Mouse (Mus musculus): Measurements from ENCODE around the gene Dact1. TPM values are rescaled to one million over a fixed set of nuclear protein-coding genes. Genes with fewer than 3 reads are reported as not detected.

Dact1 gene
- polyA plus RNA-seq, 1 experiment: 2.4 TPM

DNA sequence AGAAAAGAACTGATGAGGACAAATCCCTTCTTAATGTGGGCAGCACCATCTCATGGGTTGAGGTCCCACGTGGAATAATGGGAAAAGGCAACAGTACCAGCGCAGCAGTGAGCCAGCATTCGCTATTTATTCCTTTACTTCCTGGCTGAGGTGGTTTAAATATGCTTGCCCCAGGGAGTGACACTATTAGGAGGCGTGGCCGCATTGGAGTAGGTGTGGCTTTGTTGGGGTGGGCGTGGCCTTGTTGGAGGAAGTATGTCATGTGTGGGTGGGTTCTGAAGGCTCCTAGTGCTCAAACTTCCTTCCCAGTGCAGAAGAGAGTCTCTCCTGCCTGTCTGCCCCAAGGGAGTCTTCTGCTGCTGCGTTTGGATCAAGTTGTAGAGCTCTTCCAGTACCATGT is 51.9 kb downstream of the Dact1 start:
- Histone ChIP-seq H3K27ac (replicated peaks; ENCODE audit: low read depth, low read length) (no peak overlapping the region), H3K4me3 (ENCODE audit: insufficient read depth, low read depth, low read length) (no peak overlapping the region), H3K4me1 (ENCODE audit: control insufficient read depth, insufficient read depth, insufficient read length, low read length) (no peaks in the 10 kb centered on the region)

DNA sequence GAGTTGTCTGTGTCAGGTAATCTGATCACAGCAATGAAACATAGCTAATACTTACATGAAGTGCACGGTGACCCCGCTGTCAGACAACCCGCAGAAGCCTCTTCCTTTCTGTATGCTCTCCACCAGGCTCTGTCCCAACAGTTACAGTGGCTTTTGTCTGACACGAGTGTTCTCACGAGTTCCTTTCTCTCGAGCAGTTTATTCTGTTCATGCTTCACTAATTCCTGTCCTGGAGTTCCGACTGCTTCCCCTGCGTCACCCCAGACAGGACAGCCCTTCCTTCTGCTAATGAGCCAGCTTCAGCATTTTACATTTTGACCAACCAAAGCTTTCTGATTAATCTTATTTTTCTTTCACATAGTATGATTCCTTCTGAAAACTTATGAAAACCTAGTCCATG is 52.7 kb downstream of the Dact1 start:
- Histone ChIP-seq H3K4me1 (ENCODE audit: control insufficient read depth, insufficient read depth, insufficient read length, low read length) (no peaks in the 10 kb centered on the region), H3K27ac (replicated peaks; ENCODE audit: low read depth, low read length) (no peak overlapping the region), H3K4me3 (ENCODE audit: insufficient read depth, low read depth, low read length) (no peak overlapping the region)

DNA sequence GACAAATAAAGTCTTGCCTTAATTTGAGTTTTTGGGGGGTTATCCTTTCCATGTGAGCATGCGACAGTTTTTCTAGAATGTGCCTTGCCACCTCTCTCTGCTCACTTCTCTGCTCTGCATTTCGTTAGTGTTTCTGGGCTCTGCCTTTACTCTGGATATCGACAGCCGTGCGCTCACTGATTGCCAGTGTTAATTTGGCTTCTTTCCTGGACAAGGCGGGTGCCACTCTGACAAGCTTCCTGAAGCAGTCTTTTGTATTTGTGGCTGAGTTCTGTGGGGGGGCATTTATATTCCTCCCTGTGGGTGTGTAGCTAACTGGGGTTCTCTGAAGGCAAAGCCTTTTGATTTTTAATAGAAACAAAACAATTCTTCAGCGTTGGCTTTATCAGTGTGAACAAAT is 54.4 kb downstream of the Dact1 start:
- Histone ChIP-seq H3K27ac (replicated peaks; ENCODE audit: low read depth, low read length) (no peak overlapping the region), H3K4me3 (ENCODE audit: insufficient read depth, low read depth, low read length) (no peak overlapping the region), H3K4me1 (ENCODE audit: control insufficient read depth, insufficient read depth, insufficient read length, low read length) (no peaks in the 10 kb centered on the region)

- no peaks in the 10 kb centered on the region for H3K4me1 ChIP-seq (ENCODE audit: control insufficient read depth, insufficient read depth, insufficient read length, low read length)
- no peak overlapping the region for H3K27ac ChIP-seq (replicated peaks; ENCODE audit: low read depth, low read length)
- H3K4me3 ChIP-seq (ENCODE audit: insufficient read depth, low read depth, low read length): no peak overlapping the region
Measured at GRCm38 (mm10) chr12:71364531-71364930, 54.8 kb downstream of the Dact1 start.

DNA sequence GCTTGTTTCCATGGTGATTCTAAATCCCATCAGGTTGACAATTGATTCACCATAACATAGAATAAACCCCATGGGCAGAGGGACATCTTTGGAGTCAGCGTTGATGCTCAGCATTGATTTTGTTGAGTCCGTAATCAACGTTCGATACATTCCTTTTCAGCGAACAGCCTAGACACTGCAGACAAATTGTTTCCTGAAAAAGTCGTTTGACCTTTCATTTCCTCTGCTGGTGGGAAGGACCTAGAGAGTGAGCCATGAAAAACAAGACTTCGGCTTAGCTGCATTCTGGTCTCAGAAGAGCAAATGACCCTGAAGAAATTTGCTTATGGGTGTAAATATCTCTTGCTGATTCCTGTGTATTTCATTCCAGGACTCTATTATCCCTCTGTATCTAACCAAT is 55.5 kb downstream of the Dact1 start:
- no peaks in the 10 kb centered on the region for H3K4me1 ChIP-seq (ENCODE audit: control insufficient read depth, insufficient read depth, insufficient read length, low read length)
- no peak overlapping the region for H3K4me3 ChIP-seq (ENCODE audit: insufficient read depth, low read depth, low read length)
- H3K27ac ChIP-seq (replicated peaks; ENCODE audit: low read depth, low read length): no peak overlapping the region

GRCm38 (mm10) chr12:71366175-71366574 is 56.5 kb downstream of the Dact1 start:
- H3K27ac ChIP-seq (replicated peaks; ENCODE audit: low read depth, low read length): no peak overlapping the region
- no peak overlapping the region for H3K4me3 ChIP-seq (ENCODE audit: insufficient read depth, low read depth, low read length)
- H3K4me1 ChIP-seq (ENCODE audit: control insufficient read depth, insufficient read depth, insufficient read length, low read length): no peaks in the 10 kb centered on the region

DNA sequence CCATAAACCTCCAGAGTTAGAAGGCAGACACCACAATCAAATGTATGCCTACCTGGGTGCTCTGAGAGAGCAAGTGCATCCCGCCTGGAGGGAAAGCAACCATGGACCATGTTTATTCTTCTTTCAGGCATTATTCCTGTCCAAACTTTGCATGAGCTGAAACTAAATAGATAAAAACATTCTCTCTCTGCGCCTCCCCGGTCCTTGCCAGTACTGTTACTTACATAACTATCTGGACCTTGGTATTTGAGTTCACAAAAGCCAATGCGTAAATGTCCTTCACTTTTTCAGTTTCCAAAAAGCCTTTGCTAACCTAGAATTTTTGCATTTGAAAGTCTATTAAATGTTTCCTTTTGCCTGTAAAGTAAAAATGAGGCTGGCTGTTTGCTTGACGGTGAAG is 58.9 kb downstream of the Dact1 start:
- H3K4me1 ChIP-seq (ENCODE audit: control insufficient read depth, insufficient read depth, insufficient read length, low read length): no peaks in the 10 kb centered on the region
- no peak overlapping the region for H3K27ac ChIP-seq (replicated peaks; ENCODE audit: low read depth, low read length)
- H3K4me3 ChIP-seq (ENCODE audit: insufficient read depth, low read depth, low read length): no peak overlapping the region

Other genes starting within 250 kb of the Dact1 start
- not detected in 2 replicates for gene Tomm20l, start 198.5 kb upstream of the Dact1 start, polyA plus RNA-seq (2012; ENCODE audit: insufficient read depth, insufficient read length, missing spikeins)
- 106 and 142 TPM in 2 replicates for gene Timm9, start 173.2 kb upstream of the Dact1 start, polyA plus RNA-seq (2012; ENCODE audit: insufficient read depth, insufficient read length, missing spikeins)
- 0.83 and 2.5 TPM in 2 replicates for gene 2700049A03Rik, start 173.0 kb upstream of the Dact1 start, polyA plus RNA-seq (2012; ENCODE audit: insufficient read depth, insufficient read length, missing spikeins)